Mouse (Mus musculus) embryonic facial prominence, embryonic 10.5 days (tissue): Measurements from ENCODE around the gene Apol11a. TPM values are rescaled to one million over a fixed set of nuclear protein-coding genes. Genes with fewer than 3 reads are reported as not detected.
"Not testable (repeated sequence)": the region's sequence is repeated elsewhere in the genome, so short reads cannot be mapped to it uniquely, and the experiment has no call there.

ENCODE experiments used
- DNase-seq: peaks from one replicate; pipeline ENCODE4 v3.0.0-alpha.2; 2017; ENCODE audit warnings: low spot score
- H3K27ac ChIP-seq: fragments of 300-500 bp; sonication (generic); replicated peaks from 2 replicates; pipeline ENCODE4 v1.5.1; 2016; ENCODE audit warnings: mild to moderate bottlenecking
- H3K27me3 ChIP-seq: fragments of 300-500 bp; sonication (generic); replicated peaks from 2 replicates; pipeline ENCODE4 v1.6.1; 2016; ENCODE audit warnings: low read depth, mild to moderate bottlenecking; ENCODE audit not compliant: poor library complexity, severe bottlenecking
- H3K36me3 ChIP-seq: fragments of 300-500 bp; sonication (generic); replicated peaks from 2 replicates; pipeline ENCODE4 v1.6.1; 2016; ENCODE audit warnings: mild to moderate bottlenecking, moderate library complexity
- H3K4me1 ChIP-seq: fragments of 300-500 bp; sonication (generic); 2 replicates; pipeline ENCODE4 v1.6.1; 2016
- H3K4me3 ChIP-seq: fragments of 300-500 bp; sonication (generic); 2 replicates; pipeline ENCODE4 v1.5.1; 2016; ENCODE audit warnings: mild to moderate bottlenecking, moderate library complexity
- H3K9me3 ChIP-seq: fragments of 300-500 bp; sonication (generic); 2 replicates; pipeline ENCODE4 v1.6.1; 2016; ENCODE audit warnings: mild to moderate bottlenecking
- WGBS: fragments of 180-500 bp; shearing (Covaris S2); methylation state at CpG from one replicate; pipeline ENCODE4 v1.1.7; 2016; 5-methylcytosine and 5-hydroxymethylcytosine counted together
- polyA plus RNA-seq: library from polyadenylated mRNA; unstranded; fragments of >200 nt; fragmentation: Nextera tagmentation; extraction: Ambion mirVana; gene quantifications from 2 replicates; pipeline ENCODE4 v1.2.1, GENCODE M21; 2016

Apol11a gene
- not detected in 2 replicates for polyA plus RNA-seq

GRCm38 (mm10) chr15:77507966-77508365, at the start of gene Apol11a:
Gene Apol11a, plus strand, starts transcription at chr15:77508271.
- not testable (repeated sequence) for DNase-seq, H3K4me3 ChIP-seq, H3K27ac ChIP-seq, H3K9me3 ChIP-seq, H3K27me3 ChIP-seq, H3K36me3 ChIP-seq, H3K4me1 ChIP-seq

GRCm38 (mm10) chr15:77474699-77475390, 33.2 kb upstream of the Apol11a start:
- WGBS: 90% methylated on average over 7 of the region's 7 CpGs
- H3K9me3 ChIP-seq, H3K4me3 ChIP-seq, H3K27me3 ChIP-seq, H3K4me1 ChIP-seq, H3K36me3 ChIP-seq, H3K27ac ChIP-seq, DNase-seq: not testable (repeated sequence)

GRCm38 (mm10) chr15:77476693-77477092, 31.4 kb upstream of the Apol11a start, which contains the start of gene Apol10a:
Gene Apol10a, plus strand, starts transcription at chr15:77477047.
- not testable (repeated sequence) for H3K27me3 ChIP-seq, DNase-seq, H3K27ac ChIP-seq, H3K4me1 ChIP-seq, H3K36me3 ChIP-seq, H3K9me3 ChIP-seq, H3K4me3 ChIP-seq
- 83% methylated on average over 2 of the region's 2 CpGs for WGBS

GRCm38 (mm10) chr15:77482140-77482794, 25.8 kb upstream of the Apol11a start:
- Histone ChIP-seq H3K27ac (no peak overlapping the region), H3K9me3 (no peaks in the 10 kb centered on the region), H3K4me3 (no peak overlapping the region), H3K36me3 (no peaks in the 10 kb centered on the region), H3K4me1 (no peaks in the 10 kb centered on the region), H3K27me3 (no peaks in the 10 kb centered on the region)
- WGBS: 79% methylated on average over 4 of the region's 4 CpGs
- DNase-seq: no peak

DNA sequence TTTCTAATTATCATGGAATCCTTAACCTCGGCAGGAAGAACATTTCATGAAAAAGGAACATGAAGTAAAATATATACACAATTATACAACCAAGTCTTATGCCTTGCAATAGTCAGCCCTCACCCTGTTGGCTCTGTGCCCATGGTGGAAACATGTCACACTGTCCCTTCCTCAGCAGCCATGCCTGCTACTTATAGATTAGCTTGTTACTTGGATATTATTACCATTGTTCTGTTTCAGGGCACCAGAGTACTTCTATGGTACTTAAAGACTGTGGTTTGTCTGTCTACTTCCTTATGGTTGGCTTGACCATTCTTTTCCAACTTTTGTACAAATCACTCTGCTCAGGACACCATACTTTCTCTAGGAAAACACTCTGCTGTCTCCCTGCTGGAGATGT, 14.9 kb upstream of the Apol11a start:
- H3K27me3 ChIP-seq, H3K27ac ChIP-seq, H3K4me1 ChIP-seq, H3K4me3 ChIP-seq, H3K9me3 ChIP-seq, DNase-seq, H3K36me3 ChIP-seq: not testable (repeated sequence)
- no CpG with 5 or more reads among the region's 1 CpGs for WGBS

GRCm38 (mm10) chr15:77494694-77495093, 13.4 kb upstream of the Apol11a start:
- H3K27me3 ChIP-seq, DNase-seq, H3K4me1 ChIP-seq, H3K9me3 ChIP-seq, H3K27ac ChIP-seq, H3K36me3 ChIP-seq, H3K4me3 ChIP-seq: not testable (repeated sequence)
- WGBS: 74% methylated on average over 1 of the region's 1 CpGs

DNA sequence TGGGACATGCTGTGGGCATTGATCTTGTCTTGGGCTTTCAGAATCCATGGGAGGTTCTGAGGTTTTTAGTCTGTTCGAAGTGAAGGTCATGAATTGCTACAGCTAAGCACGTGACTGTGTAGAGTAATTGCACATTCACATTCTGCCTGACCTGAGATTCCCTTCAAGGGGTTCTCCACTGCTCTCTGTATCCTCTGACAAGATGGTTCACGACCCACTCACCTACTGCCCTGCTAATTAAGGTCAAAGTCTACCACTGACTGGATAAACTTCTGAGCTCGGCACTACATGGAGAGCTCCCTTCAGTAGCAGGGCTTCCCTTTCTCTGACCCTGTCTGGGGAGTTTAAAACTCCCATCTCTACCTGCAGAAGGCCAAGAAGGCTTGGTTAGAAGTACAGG, 12.5 kb downstream of the Apol11a start:
- 70% methylated on average over 4 of the region's 4 CpGs for WGBS

GRCm38 (mm10) chr15:77523186-77523843, 15.2 kb downstream of the Apol11a start:
- DNase-seq: peak; percentile 62
- not testable (repeated sequence) for H3K9me3 ChIP-seq, H3K27me3 ChIP-seq, H3K4me3 ChIP-seq, H3K36me3 ChIP-seq, H3K4me1 ChIP-seq, H3K27ac ChIP-seq
- 12% methylated on average over 6 of the region's 6 CpGs for WGBS

More for the DNA sequence above, 12.5 kb downstream of the Apol11a start:
- not testable (repeated sequence) for H3K9me3 ChIP-seq, H3K36me3 ChIP-seq, H3K27ac ChIP-seq, H3K4me3 ChIP-seq, H3K4me1 ChIP-seq, DNase-seq, H3K27me3 ChIP-seq

- H3K4me1 ChIP-seq: no peaks in the 10 kb centered on the region
- DNase-seq: no peak
- no peaks in the 10 kb centered on the region for H3K36me3 ChIP-seq
- 0 out of 2 replicates have a peak, but pooled peaks cover 4% of the 10 kb centered on the region for H3K27me3 ChIP-seq
- H3K27ac ChIP-seq: no peak within 1 kb of the TSS
- no peak within 1 kb of the TSS for H3K4me3 ChIP-seq
- H3K9me3 ChIP-seq: no peaks in the 10 kb centered on the region
Measured at GRCm38 (mm10) chr15:77533216-77533615, 25.1 kb downstream of the Apol11a start, which contains the start of gene Apol7c. Gene Apol7c, minus strand, starts transcription at chr15:77533316.

GRCm38 (mm10) chr15:77539221-77539620, 31.1 kb downstream of the Apol11a start:
- H3K4me3 ChIP-seq, DNase-seq, H3K27me3 ChIP-seq, H3K4me1 ChIP-seq, H3K9me3 ChIP-seq, H3K27ac ChIP-seq, H3K36me3 ChIP-seq: not testable (repeated sequence)
- WGBS: 34% methylated on average over 1 of the region's 1 CpGs

DNA sequence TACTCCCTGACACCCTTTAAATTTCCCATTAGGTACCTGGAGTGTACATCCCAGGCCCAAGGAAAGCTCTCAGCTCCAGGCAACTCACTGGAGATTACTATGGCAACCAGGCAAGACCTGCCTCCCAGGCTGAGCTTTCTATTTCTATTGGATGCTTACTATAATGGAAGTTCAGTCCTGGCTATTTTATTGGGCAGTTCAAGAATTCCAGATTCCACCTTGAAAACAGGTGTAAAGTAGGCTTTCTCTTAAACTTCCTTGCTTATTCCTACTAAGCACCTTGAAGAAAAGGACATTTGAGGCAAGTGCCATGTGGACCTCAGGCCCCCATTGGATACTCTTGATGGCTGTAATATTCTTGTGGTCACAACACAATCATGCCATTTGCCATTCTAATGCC, 53.7 kb downstream of the Apol11a start, which contains the start of gene 1700025B11Rik:
Gene 1700025B11Rik, minus strand, starts transcription at position 101 of the 400 bp plus-strand sequence.
- no peaks in the 10 kb centered on the region for H3K36me3 ChIP-seq
- H3K27ac ChIP-seq: no peak within 1 kb of the TSS
- no peak within 1 kb of the TSS for H3K4me3 ChIP-seq
- no peaks in the 10 kb centered on the region for H3K9me3 ChIP-seq
- no peaks in the 10 kb centered on the region for H3K27me3 ChIP-seq
- H3K4me1 ChIP-seq: no peaks in the 10 kb centered on the region
- DNase-seq: no peak

DNA sequence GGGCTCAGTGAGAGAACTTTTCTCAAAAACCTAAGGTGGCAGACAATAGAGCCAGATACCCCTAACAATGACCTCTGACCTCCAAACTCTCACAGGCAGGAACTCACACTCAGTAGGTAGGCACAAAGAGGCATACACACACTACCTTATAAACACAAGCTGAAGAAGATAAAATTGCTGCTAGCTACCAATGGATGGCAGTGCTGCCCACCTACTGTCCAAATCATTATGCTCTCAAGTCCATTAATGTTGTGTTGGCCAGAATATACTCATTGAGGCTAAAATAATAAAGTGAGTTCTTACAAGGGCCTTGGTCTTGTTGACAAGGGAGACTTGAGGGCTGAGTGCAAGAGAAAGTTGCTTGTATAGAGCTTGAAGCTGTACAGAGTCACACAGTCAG, 55.1 kb downstream of the Apol11a start:
- no peak for DNase-seq
- H3K4me1 ChIP-seq: no peaks in the 10 kb centered on the region
- H3K36me3 ChIP-seq: no peaks in the 10 kb centered on the region
- H3K4me3 ChIP-seq: no peak overlapping the region
- H3K27me3 ChIP-seq: no peaks in the 10 kb centered on the region
- H3K9me3 ChIP-seq: no peaks in the 10 kb centered on the region
- H3K27ac ChIP-seq: no peak overlapping the region
